Mouse (Mus musculus): ENCODE measurements at regions not wholly inside any gene's neighbourhood (a gene's known extent, or its start where the extent isn't known, plus 50 kb on each side); places are given as distances from the start of the nearest gene placed in this dataset.
A peak's percentile ranks its signal among the peaks of the same experiment; 100 is the strongest.
"Not testable (repeated sequence)": the region's sequence is repeated elsewhere in the genome, so short reads cannot be mapped to it uniquely, and the experiment has no call there.

GRCm38 (mm10) chr12:109766602-109767001, 166.5 kb upstream of the Rtl1 start:
- not testable (repeated sequence) for H3K27me3 ChIP-seq (ENCODE audit: control insufficient read depth, insufficient read depth, low read length); H3K9me3 ChIP-seq (ENCODE audit: control insufficient read depth, low read depth, low read length); H3K4me1 ChIP-seq (ENCODE audit: control insufficient read depth, insufficient read depth, low read length); H3K9ac ChIP-seq (replicated peaks; ENCODE audit: low read depth, low read length); H3K4me2 ChIP-seq (replicated peaks; ENCODE audit: low read depth, low read length); H3K36me3 ChIP-seq (ENCODE audit: control insufficient read depth, insufficient read depth, low read length); ATAC-seq (ENCODE audit: insufficient number of reproducible peaks, insufficient read depth, low FRiP score, low read depth); H3K27ac ChIP-seq (ENCODE audit: low read length); H3K4me3 ChIP-seq (ENCODE audit: low read depth, low read length)
- WGBS = 86% methylated on average over 5 of the region's 5 CpGs

- H3K27ac ChIP-seq (ENCODE audit: low read length) = no peak overlapping the region
- H3K9ac ChIP-seq (replicated peaks; ENCODE audit: low read depth, low read length) = no peak overlapping the region
- no peaks in the 10 kb centered on the region for H3K9me3 ChIP-seq (ENCODE audit: control insufficient read depth, low read depth, low read length)
- no peak for ATAC-seq (ENCODE audit: insufficient number of reproducible peaks, insufficient read depth, low FRiP score, low read depth)
- H3K4me2 ChIP-seq (replicated peaks; ENCODE audit: low read depth, low read length) = no peak overlapping the region
- no peaks in the 10 kb centered on the region for H3K27me3 ChIP-seq (ENCODE audit: control insufficient read depth, insufficient read depth, low read length)
- H3K4me1 ChIP-seq (ENCODE audit: control insufficient read depth, insufficient read depth, low read length) = no peaks in the 10 kb centered on the region
- 71% methylated on average over 2 of the region's 2 CpGs for WGBS
- H3K36me3 ChIP-seq (ENCODE audit: control insufficient read depth, insufficient read depth, low read length) = no peaks in the 10 kb centered on the region
- no peak overlapping the region for H3K4me3 ChIP-seq (ENCODE audit: low read depth, low read length)
These were observed 172.4 kb upstream of the Rtl1 start for GRCm38 (mm10) chr12:109772543-109772942.

- no peaks in the 10 kb centered on the region for H3K4me1 ChIP-seq (ENCODE audit: control insufficient read depth, insufficient read depth, low read length)
- no peaks in the 10 kb centered on the region for H3K36me3 ChIP-seq (ENCODE audit: control insufficient read depth, insufficient read depth, low read length)
- no peak overlapping the region for H3K4me2 ChIP-seq (replicated peaks; ENCODE audit: low read depth, low read length)
- H3K27me3 ChIP-seq (ENCODE audit: control insufficient read depth, insufficient read depth, low read length) = no peaks in the 10 kb centered on the region
- H3K9ac ChIP-seq (replicated peaks; ENCODE audit: low read depth, low read length) = no peak overlapping the region
- no peaks in the 10 kb centered on the region for H3K9me3 ChIP-seq (ENCODE audit: control insufficient read depth, low read depth, low read length)
- ATAC-seq (ENCODE audit: insufficient number of reproducible peaks, insufficient read depth, low FRiP score, low read depth) = no peak
- no peak overlapping the region for H3K4me3 ChIP-seq (ENCODE audit: low read depth, low read length)
- 79% methylated on average over 3 of the region's 3 CpGs for WGBS
- no peak overlapping the region for H3K27ac ChIP-seq (ENCODE audit: low read length)
These were observed 173.8 kb upstream of the Rtl1 start for GRCm38 (mm10) chr12:109773909-109774313.

- Histone ChIP-seq H3K4me2 (replicated peaks; ENCODE audit: low read depth, low read length) (no peak overlapping the region), H3K9ac (replicated peaks; ENCODE audit: low read depth, low read length) (no peak overlapping the region), H3K27ac (ENCODE audit: low read length) (no peak overlapping the region), H3K36me3 (ENCODE audit: control insufficient read depth, insufficient read depth, low read length) (no peaks in the 10 kb centered on the region), H3K27me3 (ENCODE audit: control insufficient read depth, insufficient read depth, low read length) (no peaks in the 10 kb centered on the region), H3K9me3 (ENCODE audit: control insufficient read depth, low read depth, low read length) (no peaks in the 10 kb centered on the region), H3K4me3 (ENCODE audit: low read depth, low read length) (no peak overlapping the region), H3K4me1 (ENCODE audit: control insufficient read depth, insufficient read depth, low read length) (no peaks in the 10 kb centered on the region)
- 94% methylated on average over 3 of the region's 3 CpGs for WGBS
- no peak for ATAC-seq (ENCODE audit: insufficient number of reproducible peaks, insufficient read depth, low FRiP score, low read depth)
These were observed 198.7 kb upstream of the Rtl1 start for GRCm38 (mm10) chr12:109798846-109799245.

GRCm38 (mm10) chr12:109799395-109799794, 199.3 kb upstream of the Rtl1 start:
- Histone ChIP-seq H3K9ac (replicated peaks; ENCODE audit: low read depth, low read length) (no peak overlapping the region), H3K27ac (ENCODE audit: low read length) (no peak overlapping the region), H3K36me3 (ENCODE audit: control insufficient read depth, insufficient read depth, low read length) (no peaks in the 10 kb centered on the region), H3K9me3 (ENCODE audit: control insufficient read depth, low read depth, low read length) (no peaks in the 10 kb centered on the region), H3K4me2 (replicated peaks; ENCODE audit: low read depth, low read length) (no peak overlapping the region), H3K4me3 (ENCODE audit: low read depth, low read length) (no peak overlapping the region), H3K4me1 (ENCODE audit: control insufficient read depth, insufficient read depth, low read length) (no peaks in the 10 kb centered on the region), H3K27me3 (ENCODE audit: control insufficient read depth, insufficient read depth, low read length) (no peaks in the 10 kb centered on the region)
- ATAC-seq (ENCODE audit: insufficient number of reproducible peaks, insufficient read depth, low FRiP score, low read depth) = no peak
- WGBS = 89% methylated on average over 1 of the region's 1 CpGs

GRCm38 (mm10) chr12:109827241-109827915, 227.2 kb upstream of the Rtl1 start:
- no peak overlapping the region for H3K27ac ChIP-seq (ENCODE audit: low read length)
- H3K9ac ChIP-seq (replicated peaks; ENCODE audit: low read depth, low read length) = no peak overlapping the region
- H3K4me1 ChIP-seq (ENCODE audit: control insufficient read depth, insufficient read depth, low read length) = no peaks in the 10 kb centered on the region
- H3K27me3 ChIP-seq (ENCODE audit: control insufficient read depth, insufficient read depth, low read length) = no peaks in the 10 kb centered on the region
- 85% methylated on average over 10 of the region's 10 CpGs for WGBS
- no peak for ATAC-seq (ENCODE audit: insufficient number of reproducible peaks, insufficient read depth, low FRiP score, low read depth)
- no peaks in the 10 kb centered on the region for H3K9me3 ChIP-seq (ENCODE audit: control insufficient read depth, low read depth, low read length)
- H3K36me3 ChIP-seq (ENCODE audit: control insufficient read depth, insufficient read depth, low read length) = no peaks in the 10 kb centered on the region
- H3K4me3 ChIP-seq (ENCODE audit: low read depth, low read length) = no peak overlapping the region
- no peak overlapping the region for H3K4me2 ChIP-seq (replicated peaks; ENCODE audit: low read depth, low read length)

GRCm38 (mm10) chr12:109830303-109831020, 230.3 kb upstream of the Rtl1 start:
- peak; percentile 53; the same call in 1 of the 2 replicates for ATAC-seq (ENCODE audit: insufficient number of reproducible peaks, insufficient read depth, low FRiP score, low read depth)
- Histone ChIP-seq H3K9ac (replicated peaks; ENCODE audit: low read depth, low read length) (no peak overlapping the region), H3K4me2 (replicated peaks; ENCODE audit: low read depth, low read length) (no peak overlapping the region), H3K4me3 (ENCODE audit: low read depth, low read length) (no peak overlapping the region), H3K4me1 (ENCODE audit: control insufficient read depth, insufficient read depth, low read length) (no peaks in the 10 kb centered on the region), H3K9me3 (ENCODE audit: control insufficient read depth, low read depth, low read length) (no peaks in the 10 kb centered on the region), H3K27me3 (ENCODE audit: control insufficient read depth, insufficient read depth, low read length) (no peaks in the 10 kb centered on the region), H3K36me3 (ENCODE audit: control insufficient read depth, insufficient read depth, low read length) (no peaks in the 10 kb centered on the region), H3K27ac (ENCODE audit: low read length) (no peak overlapping the region)
- 46% methylated on average over 16 of the region's 16 CpGs for WGBS

- no peak overlapping the region for H3K9ac ChIP-seq (replicated peaks; ENCODE audit: low read depth, low read length)
- H3K4me2 ChIP-seq (replicated peaks; ENCODE audit: low read depth, low read length) = no peak overlapping the region
- no peak for ATAC-seq (ENCODE audit: insufficient number of reproducible peaks, insufficient read depth, low FRiP score, low read depth)
- H3K4me1 ChIP-seq (ENCODE audit: control insufficient read depth, insufficient read depth, low read length) = peaks cover 5% of the 10 kb centered on the region; the same call in 1 of the 2 replicates
- H3K27ac ChIP-seq (ENCODE audit: low read length) = no peak overlapping the region
- H3K36me3 ChIP-seq (ENCODE audit: control insufficient read depth, insufficient read depth, low read length) = no peaks in the 10 kb centered on the region
- H3K4me3 ChIP-seq (ENCODE audit: low read depth, low read length) = no peak overlapping the region
- H3K9me3 ChIP-seq (ENCODE audit: control insufficient read depth, low read depth, low read length) = no peaks in the 10 kb centered on the region
- WGBS = 81% methylated on average over 10 of the region's 10 CpGs
- H3K27me3 ChIP-seq (ENCODE audit: control insufficient read depth, insufficient read depth, low read length) = no peaks in the 10 kb centered on the region
These were observed 232.8 kb upstream of the Rtl1 start for GRCm38 (mm10) chr12:109832964-109833363.

Measured in stomach, embryonic 14.5 days (tissue).